Mouse (Mus musculus): Measurements from ENCODE around the gene Mogat2.

Mogat2 gene

DNA sequence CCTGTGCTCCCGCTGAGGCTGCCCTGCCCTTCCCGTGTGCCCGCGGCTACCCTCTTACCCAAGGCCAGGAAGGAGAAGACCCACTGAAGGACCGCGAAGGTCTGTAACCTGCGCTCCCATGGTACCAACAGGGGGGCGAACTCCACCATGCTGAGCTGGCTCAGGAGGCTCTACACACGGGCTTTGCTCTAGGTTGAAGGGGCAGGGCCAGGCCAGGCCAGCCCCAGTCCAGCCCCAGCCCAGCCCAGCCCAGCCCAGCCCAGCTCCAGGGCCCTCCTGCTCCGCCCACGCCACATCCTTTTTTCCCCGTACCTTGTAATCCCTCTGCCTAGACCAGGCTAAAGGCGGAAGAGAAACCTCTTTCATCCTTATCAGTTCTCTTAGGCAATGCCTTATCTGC is at the start of gene Mogat2:
TSS of gene Mogat2 (minus strand) at position 203 of the 400 bp plus-strand sequence.
- DNase-seq (ENCODE audit: inconsistent ontology term), result no peak

- DNase-seq (ENCODE audit: inconsistent ontology term), result no peak
Observed at GRCm38 (mm10) chr7:99287287-99287686, 48.9 kb upstream of the Mogat2 start.

- no peak for DNase-seq (ENCODE audit: inconsistent ontology term)
Observed at GRCm38 (mm10) chr7:99279586-99279985, 41.2 kb upstream of the Mogat2 start.

DNA sequence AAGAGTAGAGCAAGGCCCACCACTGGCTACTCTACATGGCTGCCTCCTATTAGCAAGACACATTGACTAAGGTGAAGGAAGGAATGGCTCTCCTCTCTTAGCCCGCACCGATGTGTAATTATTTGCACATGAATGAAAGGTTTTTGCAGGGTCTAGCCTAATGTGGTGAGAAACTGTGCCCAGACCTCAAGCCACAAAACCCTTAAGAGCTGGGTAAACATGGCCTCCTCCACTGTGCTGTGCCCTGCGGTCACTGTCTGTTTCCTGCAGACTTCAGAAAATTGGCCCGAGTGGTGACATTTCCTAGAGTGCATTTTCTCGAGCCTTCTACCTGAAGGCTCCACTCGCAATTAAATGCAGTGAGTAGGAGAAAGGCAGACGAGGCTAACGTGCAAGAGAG is 39.9 kb upstream of the Mogat2 start:
- DNase-seq (ENCODE audit: inconsistent ontology term), result no peak

DNA sequence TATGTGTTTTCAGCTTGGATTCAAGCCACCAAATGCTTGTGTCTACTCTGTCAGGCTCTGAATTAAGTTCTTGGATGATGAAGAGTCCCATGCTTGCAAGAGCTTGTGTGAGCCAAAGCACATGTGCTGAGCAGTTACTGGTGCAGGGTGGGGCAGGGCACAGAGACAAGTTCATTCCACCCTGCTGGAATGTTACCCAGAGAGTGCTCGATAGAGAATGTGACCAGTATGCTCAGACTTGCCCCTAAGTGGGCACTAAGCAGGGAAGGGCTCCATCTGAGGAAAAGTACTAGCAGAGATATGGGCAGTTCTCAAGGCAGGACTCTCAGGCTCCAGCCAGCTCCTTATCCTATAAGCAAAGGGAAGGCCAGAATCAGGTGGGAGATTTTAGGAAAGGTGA is 38.3 kb upstream of the Mogat2 start:
- no peak for DNase-seq (ENCODE audit: inconsistent ontology term)

DNA sequence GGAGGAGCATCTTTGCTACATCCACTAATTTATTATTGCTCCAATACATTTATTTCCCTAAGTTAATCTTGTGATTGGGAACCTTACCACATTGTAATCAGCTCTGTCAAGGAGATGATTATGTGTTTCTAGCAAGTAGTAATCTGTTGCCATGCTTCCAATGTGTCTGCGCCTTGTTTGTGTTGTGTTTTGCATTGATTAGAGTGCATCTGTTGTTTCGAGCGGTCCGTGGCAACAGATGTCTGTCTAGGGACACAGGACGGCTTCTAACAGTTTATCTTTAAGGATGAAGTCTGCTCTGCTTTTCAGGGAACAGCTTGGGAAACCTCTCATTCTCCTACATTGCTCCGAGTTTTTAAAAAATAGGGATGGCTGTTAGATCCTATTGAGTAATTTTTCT is 36.7 kb upstream of the Mogat2 start:
- DNase-seq (ENCODE audit: inconsistent ontology term), result no peak

DNA sequence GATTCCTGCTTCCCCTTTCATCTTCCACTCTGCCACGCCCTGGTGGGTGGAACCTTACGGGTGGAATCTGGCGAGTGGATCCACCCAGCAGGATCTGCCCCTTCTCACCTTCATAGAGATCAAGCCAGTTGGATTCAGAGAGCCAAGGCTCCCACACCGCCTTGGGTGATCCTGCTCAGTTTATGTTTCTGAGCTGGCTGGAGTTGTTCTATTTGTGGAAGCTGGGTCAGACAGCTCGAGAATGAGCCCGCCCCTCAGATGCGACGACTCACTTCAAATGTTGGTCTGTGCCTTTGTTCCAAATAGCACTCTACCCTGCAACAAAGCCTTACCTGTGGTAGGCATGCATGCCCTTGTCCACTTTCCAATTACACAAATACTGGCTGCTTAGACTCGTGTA is 33.2 kb upstream of the Mogat2 start:
- no peak for DNase-seq (ENCODE audit: inconsistent ontology term)

DNA sequence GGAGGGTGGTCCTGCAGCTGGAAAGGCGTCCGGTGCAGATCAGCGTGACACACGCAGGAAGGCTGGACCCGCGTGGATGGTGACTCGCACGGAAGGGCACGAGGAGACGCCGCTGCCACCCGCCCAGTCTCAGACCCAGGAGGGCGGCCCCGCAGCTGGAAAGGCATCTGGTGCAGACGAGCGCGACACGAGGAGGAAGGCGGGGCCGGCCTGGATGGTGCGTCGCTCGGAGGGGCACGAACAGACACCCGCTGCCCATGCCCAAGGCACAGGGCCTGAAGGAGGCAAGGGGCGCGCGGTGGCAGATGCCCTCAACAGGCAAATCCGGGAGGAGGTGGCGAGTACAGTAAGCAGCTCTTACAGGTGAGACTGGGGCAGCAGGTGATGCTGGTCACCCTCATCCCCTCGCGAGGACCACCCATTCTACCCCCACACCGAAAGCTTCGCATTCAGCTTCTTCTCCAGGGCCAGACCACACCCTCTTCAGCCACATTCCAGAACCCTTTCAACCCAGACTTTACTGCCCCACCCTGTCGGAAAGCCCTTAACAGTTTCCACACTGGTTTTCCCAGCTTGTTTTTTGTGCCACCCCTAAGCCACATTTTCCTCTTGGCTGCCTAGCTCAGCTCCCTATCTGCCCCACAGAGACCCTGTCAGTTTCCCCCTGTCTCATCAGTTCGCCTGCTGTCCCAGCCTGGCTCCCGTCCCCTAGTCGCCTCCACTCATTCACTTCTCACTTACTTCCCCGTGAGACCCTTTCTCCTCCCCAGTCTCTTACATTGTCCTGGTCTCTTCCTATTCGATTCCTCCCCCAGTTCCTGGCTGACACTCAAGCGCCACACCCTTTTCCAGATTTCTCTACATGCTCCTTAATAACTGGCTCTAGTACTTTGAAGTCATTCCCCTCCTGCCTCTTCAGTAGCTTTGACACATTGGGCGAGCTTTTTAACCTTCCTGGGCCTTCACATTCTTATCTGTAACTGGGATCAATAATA is 30.8 kb upstream of the Mogat2 start:
- peak; percentile 39 for DNase-seq (ENCODE audit: inconsistent ontology term)

DNA sequence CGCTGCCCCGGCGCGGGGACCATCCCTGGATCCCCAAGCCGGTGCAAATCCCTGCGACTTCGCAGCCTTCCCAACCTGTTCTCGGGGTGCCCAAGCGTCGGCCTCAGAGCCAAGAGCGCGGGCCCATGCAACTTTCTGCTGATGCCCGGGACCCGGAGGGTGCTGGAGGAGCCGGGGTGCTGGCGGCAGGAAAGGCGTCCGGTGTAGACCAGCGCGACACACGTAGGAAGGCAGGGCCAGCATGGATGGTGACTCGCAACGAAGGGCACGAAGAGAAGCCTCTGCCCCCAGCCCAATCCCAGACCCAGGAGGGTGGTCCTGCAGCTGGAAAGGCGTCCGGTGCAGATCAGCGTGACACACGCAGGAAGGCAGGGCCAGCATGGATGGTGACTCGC is 30.1 kb upstream of the Mogat2 start:
- DNase-seq (ENCODE audit: inconsistent ontology term), result no peak

- peak; percentile 86 for DNase-seq (ENCODE audit: inconsistent ontology term)
Observed at GRCm38 (mm10) chr7:99267897-99268505, 29.6 kb upstream of the Mogat2 start.

DNA sequence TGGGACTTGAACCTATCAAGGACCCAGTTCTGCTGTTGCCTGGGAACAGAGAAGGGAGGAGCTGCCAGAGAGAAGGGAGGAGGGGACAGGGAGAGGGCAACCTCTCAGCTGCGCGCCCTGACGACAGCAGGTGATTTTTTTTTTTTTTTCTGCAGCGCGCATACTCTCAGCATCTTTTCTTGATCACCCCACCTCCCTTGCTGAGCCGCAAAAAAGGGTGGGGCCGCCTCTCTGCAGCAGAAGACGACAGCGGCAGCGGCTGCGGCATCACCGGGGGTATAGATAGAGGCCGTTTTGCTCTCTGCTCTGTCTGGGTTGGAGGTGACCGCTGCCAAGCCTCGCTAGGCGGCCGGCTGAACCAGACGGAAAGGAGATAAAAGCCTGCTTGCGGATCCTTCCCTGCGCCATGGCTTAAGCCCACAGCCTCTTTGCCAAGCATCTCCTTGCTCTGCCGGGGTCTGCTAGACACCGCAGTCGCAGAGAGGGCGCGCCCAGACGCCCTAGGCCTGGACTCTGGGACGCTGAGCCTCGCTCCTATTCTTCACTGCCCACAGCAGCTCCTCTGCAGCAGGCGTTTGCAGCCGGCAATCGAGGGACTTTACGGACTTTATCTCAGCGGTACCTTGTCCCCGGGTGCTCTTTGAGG is 29.0 kb upstream of the Mogat2 start, which contains the start of gene Map6:
TSS of gene Map6 (plus strand) at position 197 of the 646 bp plus-strand sequence.
- DNase-seq (ENCODE audit: inconsistent ontology term), result peak; percentile 36

GRCm38 (mm10) chr7:99264597-99264996 is 26.2 kb upstream of the Mogat2 start:
- no peak for DNase-seq (ENCODE audit: inconsistent ontology term)

DNA sequence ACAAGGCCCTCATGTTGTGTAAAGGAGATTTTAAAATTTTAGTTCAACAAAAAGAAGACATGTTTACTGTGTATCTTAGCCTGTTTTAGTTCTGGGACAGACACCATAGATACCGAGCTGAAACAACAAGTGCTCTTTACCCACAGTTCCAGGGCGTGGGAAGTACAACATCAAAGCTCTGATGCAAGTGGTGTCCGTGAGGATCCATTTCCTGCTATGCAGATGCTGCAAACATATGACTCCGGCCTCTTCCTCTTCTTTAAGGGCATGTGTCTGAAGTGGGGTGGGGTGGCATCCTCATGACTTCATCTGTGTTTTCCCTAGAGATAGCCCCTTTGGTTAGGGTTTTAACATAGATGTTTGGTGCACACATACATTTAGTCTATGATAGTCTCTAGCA is 25.1 kb upstream of the Mogat2 start:
- no peak for DNase-seq (ENCODE audit: inconsistent ontology term)

DNA sequence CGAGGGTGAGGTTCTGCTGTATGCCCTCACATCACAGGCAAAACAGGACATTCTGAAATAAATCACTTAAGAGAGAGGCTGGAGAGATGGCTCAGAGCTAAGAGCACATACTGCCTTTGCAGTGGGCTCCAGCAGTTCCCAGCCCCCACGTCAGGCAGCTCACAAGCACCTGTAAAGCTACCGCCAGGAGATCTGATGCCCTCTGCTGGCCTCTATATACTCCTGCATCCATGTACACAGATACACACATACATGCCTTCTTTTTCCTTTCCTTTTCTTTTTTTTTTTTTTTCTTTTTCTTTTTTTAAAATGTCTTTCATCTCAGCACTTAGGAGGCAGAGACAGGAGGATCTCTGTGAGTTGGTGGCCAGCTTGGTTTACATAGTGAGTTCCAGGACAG is 23.5 kb upstream of the Mogat2 start:
- no peak for DNase-seq (ENCODE audit: inconsistent ontology term)

- no peak for DNase-seq (ENCODE audit: inconsistent ontology term)
Observed at GRCm38 (mm10) chr7:99255006-99255405, 16.6 kb upstream of the Mogat2 start.

- DNase-seq (ENCODE audit: inconsistent ontology term), result no peak
Observed at GRCm38 (mm10) chr7:99250386-99250785, 12.0 kb upstream of the Mogat2 start.

GRCm38 (mm10) chr7:99249582-99249911 is 11.1 kb upstream of the Mogat2 start:
- DNase-seq (ENCODE audit: inconsistent ontology term), result peak; percentile 74

- no peak for DNase-seq (ENCODE audit: inconsistent ontology term)
Observed at GRCm38 (mm10) chr7:99248906-99249581, 10.6 kb upstream of the Mogat2 start.

GRCm38 (mm10) chr7:99248157-99248742 is 9.8 kb upstream of the Mogat2 start:
- peak; percentile 46 for DNase-seq (ENCODE audit: inconsistent ontology term)

DNA sequence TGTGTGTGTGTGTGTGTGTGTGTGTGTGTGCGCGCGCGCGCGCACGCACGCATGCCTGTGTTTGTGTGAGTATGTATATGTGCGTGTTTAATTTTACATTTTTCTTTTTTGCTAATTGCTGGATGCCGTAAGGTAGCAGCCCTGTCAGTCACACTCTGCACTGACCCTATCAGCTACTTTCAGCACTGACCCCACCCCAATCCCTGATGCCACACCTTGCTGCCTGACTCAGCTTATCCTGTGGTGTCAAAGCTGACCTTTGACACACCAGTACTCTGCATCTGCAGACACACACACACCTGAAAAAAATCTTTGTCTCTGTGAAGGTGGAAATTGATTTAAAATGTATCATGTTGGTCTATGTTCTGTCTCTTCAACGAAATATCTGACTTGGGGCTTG is 3.7 kb upstream of the Mogat2 start:
- DNase-seq (ENCODE audit: inconsistent ontology term), result no peak

DNA sequence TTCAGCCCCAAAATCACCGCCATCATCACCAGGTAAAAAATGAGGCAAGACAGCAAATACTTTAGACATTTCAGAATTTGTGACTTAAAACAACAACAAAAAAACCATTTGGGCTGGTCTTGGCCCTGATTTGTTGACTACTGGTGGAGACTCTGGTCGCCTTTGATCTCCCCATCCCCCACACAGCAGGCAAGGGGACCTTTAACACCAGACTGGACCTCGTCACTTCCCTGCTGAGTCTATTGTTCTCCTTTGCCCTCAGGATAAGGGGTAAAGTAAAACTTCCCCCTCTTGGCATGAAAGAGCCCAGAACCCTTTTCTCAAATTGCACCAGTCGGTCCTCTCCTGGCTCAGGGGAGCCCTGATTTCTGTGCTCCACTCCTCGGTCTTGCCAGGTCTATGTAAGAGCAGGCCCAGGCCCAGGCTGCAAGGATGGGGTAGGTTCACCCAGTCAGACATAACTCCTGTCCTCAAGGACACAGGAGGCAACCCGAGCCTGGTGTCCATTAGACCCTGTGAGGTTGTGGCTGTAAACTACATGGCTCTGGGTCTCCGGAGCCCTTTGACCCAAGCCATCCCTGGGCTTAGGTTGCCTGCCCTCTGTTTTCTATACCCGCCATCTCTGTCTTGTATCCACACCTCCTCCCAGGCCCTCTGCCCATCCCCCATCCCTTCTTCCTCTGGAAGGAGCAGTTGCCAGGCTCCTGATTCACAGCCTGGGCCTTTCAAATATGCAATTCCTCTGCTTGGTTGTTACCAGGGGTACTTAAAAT is 1.3 kb downstream of the Mogat2 start:
- peak; percentile 26 for DNase-seq (ENCODE audit: inconsistent ontology term)
